Mouse (Mus musculus) thymus, postnatal 10 days (tissue): Measurements from ENCODE around the gene Tbc1d25.

ENCODE experiments used
- DNase-seq, 2 experiments: peaks; one replicate each; pipeline ENCODE4 v3.0.0; 2021; ENCODE audit warnings: low spot score in 2 of 2

Tbc1d25 gene

GRCm38 (mm10) chrX:8179646-8180045, 3.7 kb upstream of the Tbc1d25 start:
- DNase-seq = no peak

GRCm38 (mm10) chrX:8178871-8179270, 2.9 kb upstream of the Tbc1d25 start:
- DNase-seq = no peak

GRCm38 (mm10) chrX:8175169-8175503, 845 bp downstream of the Tbc1d25 start:
- DNase-seq = no peak

DNA sequence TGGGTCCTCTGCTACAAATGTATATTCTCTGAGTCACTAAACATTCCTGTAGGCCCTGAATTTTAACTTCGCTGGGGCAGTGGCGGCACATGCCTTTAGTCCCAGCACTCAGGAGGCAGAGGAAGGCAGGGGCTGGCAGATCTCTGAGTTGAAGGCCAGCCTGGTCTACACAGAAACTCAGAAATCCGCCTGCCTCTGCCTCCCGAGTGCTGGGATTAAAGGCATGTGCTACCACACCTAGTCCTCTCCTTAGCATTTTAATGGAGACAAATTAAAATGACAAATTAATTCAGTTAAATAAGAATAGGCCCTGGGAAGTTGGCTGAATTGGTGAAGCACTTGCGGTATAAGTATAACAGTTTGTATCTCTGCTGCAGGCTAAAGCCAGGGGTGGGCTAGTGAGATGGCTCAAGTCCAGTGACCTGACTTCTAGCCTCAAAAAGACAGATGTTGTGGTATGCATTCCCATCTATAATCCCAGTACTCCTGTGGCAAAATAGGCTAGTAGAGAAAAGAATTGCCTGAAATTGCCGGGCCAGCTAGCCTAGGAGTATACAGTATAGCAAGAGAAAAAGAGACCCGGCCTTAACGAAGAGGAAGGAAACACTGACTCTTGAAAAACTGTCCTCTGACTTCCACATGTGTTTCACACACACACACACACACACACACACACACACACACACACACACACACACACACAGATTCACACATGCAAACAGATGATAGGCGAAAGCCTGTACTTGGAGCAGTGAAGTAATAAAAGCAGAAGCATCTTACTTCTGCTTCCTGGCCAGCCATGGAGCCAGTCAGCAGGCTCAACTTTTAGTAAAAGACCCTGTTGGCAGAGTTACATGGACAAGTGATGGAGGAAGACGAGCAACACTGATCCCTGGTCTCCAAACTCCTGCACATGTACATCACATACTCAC, 8.0 kb downstream of the Tbc1d25 start:
- DNase-seq = no peak

GRCm38 (mm10) chrX:8164471-8164870, 11.5 kb downstream of the Tbc1d25 start:
- no peak for DNase-seq

DNA sequence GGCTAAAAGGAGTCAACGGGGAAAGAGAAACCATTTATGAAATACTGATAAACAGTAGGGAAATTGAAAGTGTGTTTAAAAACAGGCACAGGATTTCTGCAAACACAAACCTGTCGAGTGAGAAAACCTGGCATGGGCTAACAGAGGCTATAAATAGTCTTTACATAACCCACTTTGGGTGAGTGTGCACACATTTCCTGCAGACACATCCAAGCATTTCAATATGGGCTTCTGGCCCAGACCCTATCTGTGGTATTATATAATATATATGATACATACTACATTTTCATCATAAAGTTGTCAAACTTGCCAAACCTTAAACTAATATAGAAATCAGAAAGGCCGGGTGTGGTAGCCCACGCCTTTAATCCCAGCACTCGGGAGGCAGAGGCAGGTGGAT, 12.9 kb downstream of the Tbc1d25 start:
- DNase-seq = no peak

- DNase-seq = peak; percentile 79 to 81
These were observed 30.6 kb downstream of the Tbc1d25 start, which contains the start of gene Rbm3 for GRCm38 (mm10) chrX:8145153-8145991. Gene Rbm3, minus strand, starts transcription at chrX:8145880.

DNA sequence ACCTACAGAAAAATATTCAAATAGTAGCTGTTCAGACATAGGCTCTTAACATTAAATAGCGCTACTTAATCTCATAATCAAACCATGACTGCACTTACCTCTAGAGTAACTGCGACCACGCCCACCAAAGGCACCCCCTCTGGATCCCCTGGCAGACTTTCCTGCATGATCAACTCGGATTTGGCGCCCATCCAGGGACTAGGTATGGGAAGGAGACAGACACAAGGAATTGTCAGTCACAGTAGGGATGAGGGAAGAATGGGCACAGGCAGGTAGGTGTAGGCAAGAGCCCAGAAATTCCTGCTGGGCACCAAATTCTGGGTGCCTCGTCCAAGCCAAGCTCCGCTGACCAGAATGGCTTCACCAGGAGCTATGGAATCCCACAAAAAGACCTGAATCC, 32.2 kb downstream of the Tbc1d25 start:
- DNase-seq = no peak

GRCm38 (mm10) chrX:8142948-8143347, 33.0 kb downstream of the Tbc1d25 start:
- no peak for DNase-seq

- DNase-seq = no peak
These were observed 34.9 kb downstream of the Tbc1d25 start for GRCm38 (mm10) chrX:8141058-8141457.

GRCm38 (mm10) chrX:8140446-8140845, 35.5 kb downstream of the Tbc1d25 start:
- DNase-seq = no peak

DNA sequence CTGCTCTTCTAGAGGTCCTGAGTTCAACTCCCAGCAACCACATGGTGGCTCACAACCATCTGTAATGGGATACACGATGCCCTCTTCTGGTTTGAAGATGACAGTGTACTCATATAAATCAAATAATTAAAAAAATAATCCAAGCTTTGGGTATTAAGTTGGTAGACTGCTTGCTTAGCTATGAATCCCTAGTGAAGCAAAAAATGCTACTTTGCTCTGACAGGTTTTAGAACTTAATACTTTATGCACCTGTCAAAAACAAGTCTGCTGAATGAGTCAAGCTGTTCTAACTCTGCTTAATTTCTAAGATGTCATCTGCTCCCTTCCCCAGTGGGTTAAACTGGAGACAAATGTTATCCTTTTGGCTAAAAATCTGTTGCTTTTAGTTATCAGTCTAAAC, 36.5 kb downstream of the Tbc1d25 start:
- DNase-seq = no peak

- no peak for DNase-seq
These were observed 40.1 kb downstream of the Tbc1d25 start for GRCm38 (mm10) chrX:8135886-8136285.

GRCm38 (mm10) chrX:8132017-8132976, 43.7 kb downstream of the Tbc1d25 start, which contains the start of gene Wdr13:
Gene Wdr13, minus strand, starts transcription at chrX:8132892.
- peak; percentile 75 to 77 for DNase-seq

DNA sequence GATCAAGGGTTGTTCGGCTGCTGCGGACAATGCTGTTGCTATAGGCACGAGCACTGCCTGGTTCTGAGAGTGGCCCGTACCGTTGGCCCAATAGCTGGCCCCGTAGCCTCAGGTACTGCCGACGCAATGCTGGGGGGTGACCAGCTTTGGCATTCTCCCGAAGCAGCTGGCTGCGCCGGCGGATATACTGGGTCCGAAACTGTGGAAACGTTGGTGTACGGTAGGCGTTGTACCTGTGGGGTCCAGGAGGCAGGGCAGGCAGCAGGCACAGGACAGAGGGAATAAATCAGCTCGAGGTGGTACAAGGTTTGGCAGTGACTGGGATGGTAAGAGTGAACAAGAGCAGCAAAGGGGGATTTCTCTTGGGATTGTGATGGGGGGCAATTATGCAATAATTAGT, 44.6 kb downstream of the Tbc1d25 start:
- peak in 1 of 2 experiments; percentile 7 for DNase-seq

GRCm38 (mm10) chrX:8125235-8125634, 50.7 kb downstream of the Tbc1d25 start:
- DNase-seq = no peak

- DNase-seq = no peak
These were observed 52.0 kb downstream of the Tbc1d25 start for GRCm38 (mm10) chrX:8123821-8124470.

DNA sequence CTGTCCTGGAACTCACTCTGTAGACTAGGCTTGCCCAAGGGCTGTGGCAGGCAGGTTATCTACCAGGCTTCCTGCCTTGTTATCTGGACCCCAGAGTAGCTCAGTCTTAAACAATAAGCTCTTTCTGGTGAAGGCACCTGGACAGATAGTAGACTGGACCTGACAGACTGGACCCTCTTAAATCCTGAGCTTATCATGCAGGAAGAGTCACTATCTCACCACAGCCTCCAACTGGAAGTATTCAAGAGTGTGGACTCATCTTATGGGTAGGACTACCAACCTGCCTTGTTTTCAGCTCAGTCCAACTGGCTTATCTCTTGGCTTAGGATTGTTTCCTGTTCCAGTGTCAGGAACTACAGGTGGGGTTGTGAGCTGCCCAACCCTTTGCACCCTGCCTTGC, 58.7 kb downstream of the Tbc1d25 start:
- DNase-seq = no peak

- DNase-seq = no peak
These were observed 60.7 kb downstream of the Tbc1d25 start for GRCm38 (mm10) chrX:8115275-8115674.

GRCm38 (mm10) chrX:8105019-8105418, 71.0 kb downstream of the Tbc1d25 start:
- no peak for DNase-seq
